Mouse (Mus musculus): Measurements from ENCODE around the gene Gm20388.

The Gm20388 gene

GRCm38 (mm10) chr8:122216433-122216832, 2305.8 kb downstream of the Gm20388 start:
- DNase-seq (ENCODE audit: low spot score in 2 of 2): no peak

- DNase-seq (ENCODE audit: low spot score in 2 of 2): no peak
Observed at GRCm38 (mm10) chr8:122217456-122218177, 2307.0 kb downstream of the Gm20388 start.

GRCm38 (mm10) chr8:122223976-122224649, 2313.5 kb downstream of the Gm20388 start:
- DNase-seq (ENCODE audit: low spot score in 2 of 2): no peak

DNA sequence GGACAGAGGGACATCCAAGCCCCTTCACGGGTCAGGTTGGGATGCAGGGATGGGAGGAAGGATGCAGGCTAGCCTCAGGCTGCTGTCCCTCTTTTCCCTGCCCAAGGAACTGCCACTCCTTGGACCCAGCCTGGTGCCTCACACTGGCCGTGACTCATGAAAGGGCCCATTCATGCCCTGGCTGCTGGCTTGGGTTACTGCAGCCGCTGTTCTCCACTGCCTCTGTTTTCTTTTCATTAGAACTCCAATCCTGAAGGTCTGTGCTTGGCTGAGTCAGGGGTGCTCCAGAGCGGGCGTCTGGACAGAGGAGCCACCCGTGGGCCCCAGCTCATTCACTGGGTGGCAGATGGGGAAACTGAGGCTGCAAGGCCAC, 2314.0 kb downstream of the Gm20388 start:
- DNase-seq (ENCODE audit: low spot score in 2 of 2): no peak

GRCm38 (mm10) chr8:122225446-122225845, 2314.8 kb downstream of the Gm20388 start:
- no peak for DNase-seq (ENCODE audit: low spot score in 2 of 2)

DNA sequence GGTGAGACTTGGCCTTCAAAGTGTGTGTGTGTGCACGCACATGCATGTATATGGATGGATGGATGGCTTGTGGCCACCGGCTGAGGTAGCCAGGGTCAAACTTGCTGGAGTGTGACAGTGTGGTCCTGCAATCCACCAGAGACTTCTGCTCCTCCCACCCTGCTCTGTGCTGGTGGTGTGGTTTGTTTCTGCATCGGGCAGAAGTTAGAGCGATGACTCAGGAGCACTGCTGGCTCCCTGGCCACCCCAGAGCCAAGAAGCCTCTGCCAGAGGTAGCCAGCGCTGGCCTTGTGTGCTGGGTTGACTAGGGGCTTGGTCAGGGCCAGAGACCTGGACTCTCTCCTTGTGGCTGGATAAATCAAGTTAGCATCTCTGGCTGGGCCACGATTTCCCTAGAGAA, 2316.7 kb downstream of the Gm20388 start:
- DNase-seq (ENCODE audit: low spot score in 2 of 2): no peak

DNA sequence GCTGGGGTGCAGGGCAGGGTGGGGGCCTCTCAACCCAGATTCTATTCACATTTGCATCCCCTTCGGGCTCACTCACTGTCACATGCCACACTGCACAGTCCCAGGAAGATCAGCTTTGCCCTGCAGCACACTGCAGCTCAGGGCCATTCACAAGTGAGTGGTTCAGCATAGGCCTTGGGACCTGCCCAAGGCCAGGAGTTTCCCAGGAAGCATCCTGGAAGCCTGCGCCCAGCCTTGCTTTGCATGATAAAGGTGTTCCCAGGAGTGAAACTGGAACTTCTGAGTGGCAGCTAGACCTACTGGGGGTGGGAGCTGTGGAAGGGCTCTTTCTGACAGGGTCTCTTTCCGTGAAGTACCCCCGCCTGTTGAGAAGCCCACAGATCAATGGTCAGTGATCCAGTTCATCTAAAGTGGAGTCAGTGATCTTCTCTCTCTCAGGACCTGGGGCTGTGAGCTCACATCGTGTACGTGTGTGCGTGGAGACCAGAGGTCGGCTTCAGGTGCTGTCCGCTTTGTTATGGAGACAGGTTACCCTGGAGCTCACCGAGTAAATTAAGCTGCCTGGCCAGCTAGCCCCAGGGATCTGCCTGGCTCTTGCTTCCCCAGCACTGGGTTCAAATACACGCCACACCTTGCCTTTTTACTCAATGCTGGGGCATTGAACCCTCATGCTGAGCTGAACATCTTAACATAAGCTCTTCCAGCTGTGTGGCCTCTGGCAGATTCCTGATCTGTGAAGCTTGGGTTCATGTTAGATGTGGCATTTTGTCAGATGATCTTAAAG, 2318.3 kb downstream of the Gm20388 start:
- no peak for DNase-seq (ENCODE audit: low spot score in 2 of 2)

DNA sequence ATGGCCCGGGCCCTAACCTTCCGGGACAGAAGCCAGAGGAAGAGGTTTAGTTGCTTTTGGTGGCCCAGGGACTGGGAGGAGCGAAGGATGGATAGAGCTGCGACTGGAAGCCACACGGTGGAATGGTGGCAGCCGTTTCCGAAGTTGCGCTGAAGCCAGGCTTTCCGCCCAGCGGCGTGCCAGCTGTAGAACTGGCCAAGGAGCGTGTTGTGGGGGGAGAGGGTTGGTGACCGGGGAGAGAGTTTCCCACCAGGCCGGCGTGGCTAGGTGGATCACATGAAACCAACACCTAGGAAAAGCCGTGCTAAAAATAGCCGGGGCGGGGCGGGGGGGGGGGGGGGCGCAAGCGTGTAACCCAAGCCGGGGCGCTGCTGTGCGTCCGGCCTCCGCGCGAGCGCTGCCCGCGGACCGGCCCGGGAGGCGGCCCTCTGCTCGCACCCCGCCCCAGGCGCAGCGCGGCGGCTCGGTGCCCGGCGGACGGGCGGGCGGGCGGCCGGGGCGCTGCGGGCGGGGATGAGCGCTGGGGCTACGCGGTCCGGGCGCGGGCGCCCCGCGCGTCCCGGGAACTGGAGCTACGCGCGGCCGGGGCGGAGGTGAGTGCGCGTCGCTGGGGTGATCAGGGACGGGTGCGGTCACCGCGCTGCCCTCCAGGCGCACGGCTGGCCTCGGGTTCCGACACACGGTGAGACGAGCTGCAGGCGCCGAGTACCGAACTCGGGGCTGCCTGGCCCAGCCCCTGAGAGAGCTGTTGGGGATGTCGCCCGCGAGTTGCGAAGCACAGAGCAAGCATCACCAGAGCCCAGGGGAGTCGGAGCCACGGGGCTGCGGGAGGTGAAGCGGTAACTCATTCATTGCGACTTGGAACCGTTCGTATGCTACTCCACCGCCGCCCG, 2319.4 kb downstream of the Gm20388 start:
- no peak for DNase-seq (ENCODE audit: low spot score in 2 of 2)

- peak; percentile 48 to 80 for DNase-seq (ENCODE audit: low spot score in 2 of 2)
Observed at GRCm38 (mm10) chr8:122230712-122231337, 2320.2 kb downstream of the Gm20388 start.

GRCm38 (mm10) chr8:122234055-122234454, 2323.4 kb downstream of the Gm20388 start:
- DNase-seq (ENCODE audit: low spot score in 2 of 2): no peak

DNA sequence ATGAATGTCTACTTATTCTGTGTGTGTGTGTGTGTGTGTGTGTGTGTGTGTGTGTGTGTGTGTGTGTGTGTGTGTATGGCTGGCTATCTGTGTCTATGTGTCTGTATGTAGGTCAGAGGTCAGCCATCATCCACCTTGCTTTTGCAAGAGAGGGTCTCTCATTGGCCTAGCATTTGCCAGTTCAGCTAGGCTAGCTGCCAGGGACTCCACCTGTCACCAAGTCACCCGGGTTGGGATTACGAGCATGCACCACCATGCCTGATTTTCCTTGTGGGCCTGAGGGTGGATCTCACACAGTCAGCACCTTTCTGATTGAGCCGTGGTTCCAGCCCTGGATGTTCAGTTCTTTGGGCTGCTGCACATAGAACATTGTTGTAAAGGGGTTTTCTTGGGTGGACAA, 2325.9 kb downstream of the Gm20388 start:
- DNase-seq (ENCODE audit: low spot score in 2 of 2): no peak

DNA sequence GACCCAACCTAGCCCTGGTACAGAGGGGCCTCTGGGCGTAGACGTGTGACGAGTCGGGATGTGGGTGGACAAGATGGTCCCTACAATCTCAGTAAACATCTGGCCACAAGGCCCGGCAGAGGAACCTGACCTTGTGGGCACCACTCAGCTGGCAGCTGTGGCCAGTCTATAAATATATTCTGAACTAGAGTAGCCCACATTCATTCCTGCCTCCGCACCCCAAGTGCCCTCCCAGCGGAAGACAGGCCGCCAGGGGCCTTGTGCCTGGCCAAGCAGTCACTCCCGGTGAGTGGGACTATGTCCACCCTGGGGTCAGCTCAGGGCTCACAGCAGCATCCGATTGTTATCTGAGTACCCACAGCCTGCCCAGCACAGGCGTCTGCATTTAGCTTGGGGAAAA, 2327.6 kb downstream of the Gm20388 start:
- DNase-seq (ENCODE audit: low spot score in 2 of 2): no peak

DNA sequence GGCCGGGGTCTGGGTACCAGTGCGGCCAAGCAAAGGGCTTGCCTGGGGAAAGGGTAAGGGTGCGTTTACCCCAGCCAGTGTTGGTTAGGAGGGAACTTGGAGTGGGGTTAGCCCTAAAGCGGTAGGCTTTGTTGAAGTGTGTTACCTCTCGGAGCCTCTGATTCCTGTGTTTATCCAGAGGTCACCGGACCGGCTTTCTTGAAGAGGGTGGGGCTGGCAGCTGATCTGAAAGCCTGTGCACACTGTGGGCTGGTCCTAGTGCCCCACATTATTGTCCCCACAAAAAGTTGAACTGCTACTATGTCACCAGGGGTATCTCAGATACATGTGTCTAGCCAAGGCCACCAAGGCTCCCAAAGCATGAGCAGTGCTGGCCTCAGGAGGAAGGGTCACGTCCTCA, 2328.1 kb downstream of the Gm20388 start:
- DNase-seq (ENCODE audit: low spot score in 2 of 2): no peak

DNA sequence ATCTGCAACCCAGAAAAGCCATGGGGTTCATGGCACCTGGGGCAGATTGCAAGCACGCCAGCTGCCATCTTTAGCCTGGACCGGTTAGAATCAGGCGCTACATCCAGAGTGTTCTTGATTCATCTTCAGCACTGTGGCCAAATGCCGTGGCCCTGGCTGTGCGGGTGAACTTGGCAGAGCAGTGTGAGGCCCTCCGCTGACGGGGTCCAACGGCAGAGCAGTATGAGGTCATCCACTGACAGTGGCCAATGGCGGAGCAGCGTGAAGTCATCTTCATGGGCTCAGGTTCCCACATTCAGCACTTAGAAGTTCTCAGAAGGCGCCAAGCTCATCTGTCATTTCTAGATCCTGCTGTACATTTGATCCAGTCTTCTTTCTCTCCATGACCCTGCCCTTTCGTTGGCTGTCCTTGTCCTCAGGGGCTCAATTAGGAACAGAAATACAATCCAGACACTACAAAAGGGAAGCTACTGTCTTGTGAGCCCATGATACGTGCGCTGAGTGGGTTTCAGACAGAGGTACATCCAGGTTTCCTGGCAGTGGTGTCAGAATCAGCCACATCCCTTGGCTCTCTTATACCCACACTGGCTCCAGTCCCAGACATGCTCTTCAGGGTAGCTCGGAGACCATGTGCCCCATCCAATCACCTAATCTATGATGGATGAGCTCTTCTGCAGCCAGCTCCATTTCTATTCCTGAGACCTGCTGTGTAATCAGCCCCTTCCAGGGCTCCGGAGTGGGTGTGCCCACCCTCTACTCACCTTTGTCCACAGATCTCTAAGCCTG, 2329.8 kb downstream of the Gm20388 start:
- DNase-seq (ENCODE audit: low spot score in 2 of 2): no peak

DNA sequence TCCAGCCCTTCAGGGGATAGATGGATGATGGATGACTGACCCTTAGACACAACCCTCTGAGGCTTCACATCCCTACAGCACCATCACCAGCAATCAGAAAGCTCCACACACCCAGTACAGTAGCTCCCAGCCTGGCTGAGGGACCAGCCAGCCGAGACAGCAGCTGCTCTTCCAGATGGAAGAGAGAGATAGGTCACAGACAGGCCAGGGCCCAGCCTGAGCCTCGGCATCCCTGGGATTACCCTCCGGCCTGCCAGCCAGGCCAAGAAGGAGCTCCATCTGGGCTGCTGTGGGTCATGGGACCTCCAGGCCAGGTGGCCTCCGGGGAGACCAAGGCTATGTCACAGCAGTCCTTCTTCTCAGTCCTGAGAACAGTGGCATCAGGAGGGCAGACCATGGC, 2332.7 kb downstream of the Gm20388 start:
- no peak for DNase-seq (ENCODE audit: low spot score in 2 of 2)

DNA sequence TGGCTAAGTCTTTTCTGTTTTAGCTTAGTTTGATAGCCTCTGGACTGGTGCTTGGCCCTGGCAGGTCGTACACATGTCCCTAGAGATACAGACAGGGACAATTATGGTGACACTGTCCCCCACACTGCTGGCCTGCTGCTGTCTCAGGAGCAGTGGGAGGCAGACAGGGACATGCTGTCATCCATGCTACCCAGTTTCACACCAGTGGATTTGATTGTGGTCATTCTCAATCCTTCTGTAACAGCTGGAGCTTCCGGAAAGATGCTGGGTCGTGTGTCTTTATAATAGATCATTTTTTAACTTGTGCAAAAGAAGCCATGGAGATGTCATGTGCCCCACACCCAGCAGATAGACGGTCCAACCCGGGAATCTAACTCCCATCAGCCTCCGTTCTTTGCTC, 2334.5 kb downstream of the Gm20388 start:
- no peak for DNase-seq (ENCODE audit: low spot score in 2 of 2)

GRCm38 (mm10) chr8:122246257-122247211, 2335.9 kb downstream of the Gm20388 start:
- no peak for DNase-seq (ENCODE audit: low spot score in 2 of 2)

GRCm38 (mm10) chr8:122251739-122252138, 2341.1 kb downstream of the Gm20388 start:
- no peak for DNase-seq (ENCODE audit: low spot score in 2 of 2)

- DNase-seq (ENCODE audit: low spot score in 2 of 2): no peak
Observed at GRCm38 (mm10) chr8:122252366-122252765, 2341.7 kb downstream of the Gm20388 start.
